Mouse (Mus musculus) erythroblast, embryonic 14.5 days (primary cell): ENCODE measurements around the gene Pdxdc1.

ENCODE experiments used
- GATA1 ChIP-seq: IDR thresholded peaks from 2 replicates; pipeline ENCODE4 v1.6.1; 2012; ENCODE audit warnings: low read length, inconsistent platforms, mixed read lengths
- TAL1 ChIP-seq: IDR thresholded peaks from 3 replicates; pipeline ENCODE4 v1.6.1; 2012; ENCODE audit warnings: low read length, inconsistent platforms, mixed read lengths

GRCm38 (mm10) chr16:13946306-13946705 is 43.4 kb upstream of the Pdxdc1 start:
- TF ChIP-seq GATA1 (no peak), TAL1 (no peak)
